Mouse (Mus musculus) MEL (cell line): ENCODE measurements around the gene Cc2d1a. TPM values are rescaled to one million over a fixed set of nuclear protein-coding genes. Genes with fewer than 3 reads are reported as not detected.

Source experiments
- DNase-seq: peaks from one replicate; pipeline ENCODE4 v3.0.0; 2011; ENCODE audit warnings: low read depth, low spot score
- H3K27ac ChIP-seq: 2 replicates; pipeline ENCODE4 v1.5.1; 2012; ENCODE audit warnings: low read depth, mild to moderate bottlenecking, control low read depth, low read length, moderate library complexity; ENCODE audit not compliant: control insufficient read depth
- H3K27me3 ChIP-seq, 2 experiments: fragments of 150-350 bp in 1 of 2; sonication (generic) in 1 of 2; 2 replicates each; pipeline ENCODE4 v1.6.1; 2012; ENCODE audit warnings: low read length in 2 of 2, mild to moderate bottlenecking in 2 of 2, improper control_type of control experiment in 1 of 2, moderate library complexity in 1 of 2; ENCODE audit not compliant: insufficient read depth in 2 of 2, control insufficient read depth in 1 of 2
- H3K36me3 ChIP-seq, 2 experiments: 2 replicates each; pipeline ENCODE4 v1.6.1; 2012 to 2014; ENCODE audit warnings: low read length in 2 of 2, improper control_type of control experiment in 1 of 2, inconsistent platforms in 1 of 2, mild to moderate bottlenecking in 1 of 2; ENCODE audit not compliant: insufficient read depth in 2 of 2, control insufficient read depth in 1 of 2
- H3K4me1 ChIP-seq, 2 experiments: fragments of 150-350 bp in 1 of 2; sonication (generic) in 1 of 2; 2 replicates each; pipeline ENCODE4 v1.6.1; 2012; ENCODE audit warnings: low read length in 2 of 2, improper control_type of control experiment in 1 of 2, mild to moderate bottlenecking in 1 of 2; ENCODE audit not compliant: insufficient read depth in 2 of 2, control insufficient read depth in 1 of 2
- H3K4me3 ChIP-seq, 2 experiments: fragments of 150-350 bp in 1 of 2; sonication (generic) in 1 of 2; 2 replicates each; pipeline ENCODE4 v1.5.1; 2012; ENCODE audit warnings: low read depth in 2 of 2, low read length in 2 of 2, mild to moderate bottlenecking in 2 of 2, moderate library complexity in 2 of 2, control low read depth in 1 of 2, improper control_type of control experiment in 1 of 2; ENCODE audit not compliant: control insufficient read depth in 1 of 2, insufficient read depth in 1 of 2
- H3K79me2 ChIP-seq: 2 replicates; pipeline ENCODE4 v1.6.1; 2012; ENCODE audit warnings: mild to moderate bottlenecking, low read length, moderate library complexity; ENCODE audit not compliant: control insufficient read depth, poor library complexity, insufficient read depth
- H3K9ac ChIP-seq: 2 replicates; pipeline ENCODE4 v1.6.1; 2012; ENCODE audit warnings: low read depth, mild to moderate bottlenecking, control low read depth, low read length, moderate library complexity; ENCODE audit not compliant: control insufficient read depth, poor library complexity, severe bottlenecking
- H3K9me3 ChIP-seq: fragments of 150-350 bp; sonication (generic); replicated peaks from 2 replicates; pipeline ENCODE4 v1.6.1; 2012; ENCODE audit warnings: mild to moderate bottlenecking, low read length, improper control_type of control experiment, moderate library complexity; ENCODE audit not compliant: insufficient read depth
- BHLHE40 ChIP-seq: IDR thresholded peaks from 2 replicates; pipeline ENCODE4 v1.6.1; 2012; ENCODE audit warnings: low read depth, mild to moderate bottlenecking, inconsistent platforms, low read length, improper control_type of control experiment, borderline replicate concordance
- CHD1 ChIP-seq: IDR thresholded peaks from 2 replicates; pipeline ENCODE4 v1.6.1; 2012; ENCODE audit warnings: low read depth, mild to moderate bottlenecking, inconsistent platforms, low read length, improper control_type of control experiment
- E2F4 ChIP-seq: IDR thresholded peaks from 2 replicates; pipeline ENCODE4 v1.6.1; 2011; ENCODE audit warnings: low read depth, low read length, improper control_type of control experiment, borderline replicate concordance
- ELF1 ChIP-seq: IDR thresholded peaks from 2 replicates; pipeline ENCODE4 v1.6.1; 2014; ENCODE audit warnings: low read depth, mild to moderate bottlenecking, inconsistent platforms, low read length, improper control_type of control experiment, moderate library complexity
- EP300 ChIP-seq, 2 experiments: IDR thresholded peaks; 2 replicates each; pipeline ENCODE4 v1.6.1; 2011; ENCODE audit warnings: improper control_type of control experiment in 2 of 2, low read length in 2 of 2, low read depth in 1 of 2, mild to moderate bottlenecking in 1 of 2
- ETS1 ChIP-seq: IDR thresholded peaks from 2 replicates; pipeline ENCODE4 v1.6.1; 2012; ENCODE audit warnings: low read depth, mild to moderate bottlenecking, inconsistent platforms, low read length, improper control_type of control experiment, moderate library complexity
- HCFC1 ChIP-seq: IDR thresholded peaks from 2 replicates; pipeline ENCODE4 v1.6.1; 2012; ENCODE audit warnings: low read depth, mild to moderate bottlenecking, inconsistent platforms, low read length, improper control_type of control experiment, moderate library complexity
- JUND ChIP-seq: IDR thresholded peaks from 2 replicates; pipeline ENCODE4 v1.6.1; 2011; ENCODE audit warnings: low read depth, mild to moderate bottlenecking, improper control_type of control experiment, low read length
- MAFK ChIP-seq: IDR thresholded peaks from 2 replicates; pipeline ENCODE4 v1.6.1; 2011; ENCODE audit warnings: low read depth, mild to moderate bottlenecking, low read length, improper control_type of control experiment, borderline replicate concordance
- MAZ ChIP-seq: IDR thresholded peaks from 2 replicates; pipeline ENCODE4 v1.6.1; 2012; ENCODE audit warnings: low read depth, mild to moderate bottlenecking, inconsistent platforms, low read length, improper control_type of control experiment
- MXI1 ChIP-seq: IDR thresholded peaks from 2 replicates; pipeline ENCODE4 v1.6.1; 2011; ENCODE audit warnings: mild to moderate bottlenecking, low read depth, low read length, improper control_type of control experiment
- MYB ChIP-seq: IDR thresholded peaks from 2 replicates; pipeline ENCODE4 v1.6.1; 2011; ENCODE audit warnings: mild to moderate bottlenecking, low read depth, low read length, improper control_type of control experiment
- MYC ChIP-seq: IDR thresholded peaks from 2 replicates; pipeline ENCODE4 v1.6.1; 2011; ENCODE audit warnings: low read depth, mild to moderate bottlenecking, low read length, improper control_type of control experiment, moderate library complexity
- NELFE ChIP-seq: IDR thresholded peaks from 2 replicates; pipeline ENCODE4 v1.6.1; 2011; ENCODE audit warnings: low read depth, low read length, improper control_type of control experiment
- NRF1 ChIP-seq: IDR thresholded peaks from 2 replicates; pipeline ENCODE4 v1.6.1; 2014; ENCODE audit warnings: low read depth, mild to moderate bottlenecking, inconsistent platforms, low read length, improper control_type of control experiment, moderate library complexity; ENCODE audit not compliant: poor library complexity, insufficient read depth, severe bottlenecking
- POLR2A ChIP-seq, 2 experiments: IDR thresholded peaks; 2 replicates each; pipeline ENCODE4 v1.6.1; 2011 to 2012; ENCODE audit warnings: low read length in 2 of 2, mild to moderate bottlenecking in 2 of 2, control low read depth in 1 of 2, improper control_type of control experiment in 1 of 2, low read depth in 1 of 2, moderate library complexity in 1 of 2; ENCODE audit not compliant: control insufficient read depth in 1 of 2, insufficient read depth in 1 of 2, poor library complexity in 1 of 2
- RCOR1 ChIP-seq: IDR thresholded peaks from 2 replicates; pipeline ENCODE4 v1.6.1; 2012; ENCODE audit warnings: low read depth, mild to moderate bottlenecking, inconsistent platforms, low read length, improper control_type of control experiment
- SIN3A ChIP-seq: IDR thresholded peaks from 2 replicates; pipeline ENCODE4 v1.6.1; 2012; ENCODE audit warnings: low read length, improper control_type of control experiment, inconsistent platforms
- UBTF ChIP-seq: IDR thresholded peaks from 2 replicates; pipeline ENCODE4 v1.6.1; 2012; ENCODE audit warnings: low read depth, mild to moderate bottlenecking, inconsistent platforms, low read length, improper control_type of control experiment, moderate library complexity, borderline replicate concordance; ENCODE audit not compliant: insufficient read depth
- USF2 ChIP-seq, 2 experiments: IDR thresholded peaks; 2 replicates each; pipeline ENCODE4 v1.6.1; 2011 to 2012; ENCODE audit warnings: improper control_type of control experiment in 2 of 2, low read length in 2 of 2, borderline replicate concordance in 1 of 2, inconsistent platforms in 1 of 2, low read depth in 1 of 2, mild to moderate bottlenecking in 1 of 2; ENCODE audit not compliant: insufficient read depth in 1 of 2
- ZC3H11A ChIP-seq: IDR thresholded peaks from 2 replicates; pipeline ENCODE4 v1.6.1; 2012; ENCODE audit warnings: low read depth, mild to moderate bottlenecking, inconsistent platforms, low read length, improper control_type of control experiment
- ZMIZ1 ChIP-seq: IDR thresholded peaks from 2 replicates; pipeline ENCODE4 v1.6.1; 2012; ENCODE audit warnings: low read depth, mild to moderate bottlenecking, inconsistent platforms, low read length, improper control_type of control experiment, moderate library complexity
- polyA plus RNA-seq, 2 experiments: library from polyadenylated mRNA; stranded (reverse) in 1 of 2; unstranded in 1 of 2; fragments of >175 nt in 1 of 2; fragments of >200 nt in 1 of 2; gene quantifications; 2 replicates each; pipeline versions ENCODE4 v1.2.1 to v1.2.4; 2012; ENCODE audit warnings: low replicate concordance in 2 of 2, low read depth in 1 of 2; ENCODE audit not compliant: insufficient read length in 2 of 2, insufficient read depth in 1 of 2, missing spikeins in 1 of 2
- total RNA-seq: library from RNA; depleted of rRNA; stranded (reverse); fragments of 300-350 nt; gene quantifications from 2 replicates; pipeline ENCODE4 v1.2.3, GENCODE M21; 2012

The Cc2d1a gene
- total and polyA plus RNA-seq, 3 experiments = 9.1 to 18.7 TPM; not detected in 1

DNA sequence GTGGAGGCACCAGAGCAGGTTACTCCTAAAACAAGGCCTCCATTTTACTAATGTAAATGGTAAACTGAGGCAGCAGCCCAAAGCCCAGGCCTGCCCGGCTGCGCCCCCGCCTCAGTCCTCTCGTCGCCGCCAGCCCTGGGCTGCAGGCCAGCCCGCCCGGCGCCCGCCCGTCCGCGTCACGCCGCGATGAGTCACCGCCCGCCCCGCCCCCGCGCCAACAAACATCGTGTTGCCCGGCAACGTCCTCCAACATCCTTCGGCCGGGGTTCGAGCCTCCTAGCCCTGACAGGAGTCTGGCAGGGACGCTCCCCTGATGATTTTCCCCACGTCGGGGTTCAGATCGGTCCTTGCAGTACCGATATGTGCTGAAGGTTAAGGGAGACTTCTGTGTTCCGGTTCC, 44.8 kb upstream of the Cc2d1a start:
- peaks cover 1% of the 10 kb centered on the region; the same call in 1 of the 2 replicates for H3K79me2 ChIP-seq
- H3K4me3 ChIP-seq = peak overlapping the region; percentile 49 to 64
- peak overlapping the region; percentile 76 for H3K9ac ChIP-seq
- peaks cover 0 to 8% of the 10 kb centered on the region in 2 experiments; a peak in 2 of 4 replicates for H3K36me3 ChIP-seq
- no peaks in the 10 kb centered on the region for H3K27me3 ChIP-seq
- H3K9me3 ChIP-seq = no peaks in the 10 kb centered on the region
- no peak for TF ChIP-seq UBTF
- TF ChIP-seq JUND = peak; percentile 51; the same call in 1 of the 2 replicates
- TF ChIP-seq NELFE = peak; percentile 32
- TF ChIP-seq POLR2A (IDR thresholded peaks at IDR 0.05; ENCODE audit: control insufficient read depth in 1 of 2, insufficient read depth in 1 of 2, low read depth in 1 of 2, low read length in 2 of 2, poor library complexity in 1 of 2) = peak; percentile 51 to 62; a peak in 1 of 4 replicates
- TF ChIP-seq BHLHE40 = no peak
- 0 out of 4 replicates have a peak, but pooled peaks of 1 of the 2 experiments have one; percentile 40 for TF ChIP-seq EP300 (IDR thresholded peaks at IDR 0.05; ENCODE audit: low read depth in 1 of 2, low read length in 2 of 2)
- TF ChIP-seq USF2 (IDR thresholded peaks at IDR 0.05; ENCODE audit: borderline replicate concordance in 1 of 2, insufficient read depth in 1 of 2, low read depth in 1 of 2, low read length in 2 of 2) = no peak
- TF ChIP-seq RCOR1 = 0 out of 2 replicates have a peak, but pooled peaks have one; percentile 17
- no peak for TF ChIP-seq MYC
- TF ChIP-seq NRF1 = no peak
- no peak for TF ChIP-seq E2F4
- peak; percentile 83 for TF ChIP-seq SIN3A
- no peak for TF ChIP-seq ZC3H11A
- TF ChIP-seq MAZ = no peak
- no peak for TF ChIP-seq MAFK
- peak; percentile 55; the same call in 1 of the 2 replicates for TF ChIP-seq HCFC1
- no peak for TF ChIP-seq ZMIZ1
- peak; percentile 71 for TF ChIP-seq MXI1
- TF ChIP-seq MYB = no peak
- TF ChIP-seq CHD1 = no peak
- TF ChIP-seq ETS1 = peak; percentile 61
- 0 out of 2 replicates have a peak, but pooled peaks have one; percentile 9 for TF ChIP-seq ELF1
- peak overlapping the region; percentile 94 for H3K27ac ChIP-seq
- H3K4me1 ChIP-seq = peaks cover 4 to 12% of the 10 kb centered on the region in 2 experiments
- peak; percentile 82 for DNase-seq
